Mouse (Mus musculus): Measurements from ENCODE around the gene D130043K22Rik.

The D130043K22Rik gene

DNA sequence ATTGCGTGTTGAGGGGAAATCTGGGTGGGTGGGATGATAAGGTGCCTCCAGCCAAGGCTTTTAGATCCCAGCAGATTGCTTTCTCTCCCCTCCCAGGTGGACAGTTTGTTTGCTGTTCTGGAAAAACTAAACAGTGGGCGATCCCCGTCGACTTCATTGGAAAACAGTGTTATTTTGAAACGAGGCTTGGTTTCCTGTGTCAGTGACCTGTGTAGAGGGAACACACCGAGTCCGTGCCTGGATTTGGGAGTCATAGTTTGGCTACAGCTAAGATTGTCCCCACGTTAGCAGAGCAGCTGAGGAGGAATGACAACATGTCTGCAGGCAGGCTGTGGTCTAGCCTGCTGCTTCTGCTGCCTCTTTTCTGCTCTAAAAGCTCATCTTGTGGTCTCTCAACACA lies 98.4 kb downstream of the D130043K22Rik start:
- no peak for DNase-seq (ENCODE audit: extremely low read depth, low read depth)

DNA sequence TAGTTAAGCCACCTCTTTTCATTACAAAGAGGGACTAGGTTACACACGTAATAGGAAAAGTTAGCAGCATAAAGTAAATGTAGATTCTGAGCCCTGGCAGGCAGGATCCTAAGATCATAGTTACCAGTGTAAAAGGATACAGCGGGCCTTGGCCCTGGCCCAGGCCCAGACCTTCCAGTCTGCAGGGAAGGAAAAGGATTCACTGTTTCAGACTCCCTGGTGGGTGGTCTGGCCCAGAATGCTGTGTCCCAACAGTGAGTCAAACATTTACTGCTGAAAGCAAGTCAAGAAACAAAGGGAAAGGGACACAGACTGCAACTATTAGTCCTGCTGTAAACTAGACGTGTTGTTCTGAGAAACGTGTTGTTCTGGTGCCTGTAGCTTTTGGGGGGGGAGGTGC lies 100.6 kb downstream of the D130043K22Rik start:
- no peak for DNase-seq (ENCODE audit: extremely low read depth, low read depth)

DNA sequence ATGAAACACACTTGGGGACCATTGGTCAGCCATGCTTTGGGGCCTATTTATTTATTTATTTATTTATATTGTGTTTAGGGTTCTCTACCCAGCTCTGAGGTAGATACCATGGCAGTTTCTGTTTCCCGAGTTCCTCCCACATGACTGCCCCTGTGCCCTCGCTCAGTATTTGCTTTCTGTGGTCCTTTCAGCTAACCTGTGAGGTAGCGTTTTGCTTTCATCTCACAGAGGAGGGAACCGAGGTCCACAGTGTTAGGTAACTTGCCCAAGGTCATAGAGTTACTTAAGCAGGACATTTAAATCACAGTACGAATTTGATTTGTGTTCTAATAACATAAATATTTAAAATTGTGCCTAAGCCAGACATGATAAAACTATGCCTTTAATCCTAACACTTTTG lies 102.2 kb downstream of the D130043K22Rik start:
- DNase-seq (ENCODE audit: extremely low read depth, low read depth): no peak

DNA sequence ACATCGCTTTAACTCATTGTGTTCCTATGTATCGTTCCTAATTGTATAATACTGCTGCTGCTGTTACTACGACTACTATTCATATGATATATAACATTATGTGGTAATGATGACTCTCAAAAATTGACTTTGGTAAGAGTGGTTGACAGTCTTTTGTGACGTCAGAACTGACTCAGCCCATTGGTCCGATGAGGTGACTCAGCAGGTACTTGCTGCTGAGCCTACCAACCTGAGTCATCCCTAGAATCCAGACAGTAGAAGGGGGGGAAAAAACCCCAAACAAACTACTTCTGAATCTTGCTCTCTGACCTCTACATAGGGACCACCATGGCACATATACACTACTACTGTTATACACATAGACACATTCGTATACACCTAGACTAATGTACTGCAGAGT lies 103.9 kb downstream of the D130043K22Rik start:
- DNase-seq (ENCODE audit: extremely low read depth, low read depth): no peak
